Mouse (Mus musculus) hindbrain, embryonic 10.5 days (tissue): ENCODE results near the gene Gm20683. TPM values are rescaled to one million over a fixed set of nuclear protein-coding genes. Genes with fewer than 3 reads are reported as not detected.

Experiments
- DNase-seq: peaks from one replicate; pipeline ENCODE4 v3.0.0-alpha.2; 2017; ENCODE audit warnings: low spot score
- H3K27ac ChIP-seq: fragments of 300-500 bp; sonication (generic); 2 replicates; pipeline ENCODE4 v1.5.1; 2016; ENCODE audit warnings: mild to moderate bottlenecking, moderate library complexity
- H3K27me3 ChIP-seq: fragments of 300-500 bp; sonication (generic); 2 replicates; pipeline ENCODE4 v1.6.1; 2016; ENCODE audit warnings: mild to moderate bottlenecking; ENCODE audit not compliant: poor library complexity, insufficient read depth, severe bottlenecking
- H3K36me3 ChIP-seq: fragments of 300-500 bp; sonication (generic); 2 replicates; pipeline ENCODE4 v1.6.1; 2016; ENCODE audit warnings: mild to moderate bottlenecking, moderate library complexity
- H3K4me1 ChIP-seq: fragments of 300-500 bp; sonication (generic); replicated peaks from 2 replicates; pipeline ENCODE4 v1.6.1; 2016; ENCODE audit warnings: mild to moderate bottlenecking
- H3K4me3 ChIP-seq: fragments of 300-500 bp; sonication (generic); 2 replicates; pipeline ENCODE4 v1.5.1; 2016; ENCODE audit warnings: mild to moderate bottlenecking, moderate library complexity
- H3K9me3 ChIP-seq: fragments of 300-500 bp; sonication (generic); 2 replicates; pipeline ENCODE4 v1.6.1; 2016; ENCODE audit warnings: mild to moderate bottlenecking, moderate library complexity
- WGBS: fragments of 180-500 bp; shearing (Covaris S2); methylation state at CpG from one replicate; pipeline ENCODE4 v1.1.7; 2016; 5-methylcytosine and 5-hydroxymethylcytosine counted together
- polyA plus RNA-seq: library from polyadenylated mRNA; unstranded; fragments of >200 nt; fragmentation: Nextera tagmentation; extraction: Ambion mirVana; gene quantifications from 2 replicates; pipeline ENCODE4 v1.2.1, GENCODE M21; 2016

Gm20683 gene
- polyA plus RNA-seq, 1 experiment from 2014 or later = 3.1 TPM

GRCm38 (mm10) chr17:25827546-25828222, 13.9 kb downstream of the Gm20683 start:
- WGBS = 93% methylated on average over 22 of the region's 22 CpGs
- H3K4me3 ChIP-seq = peak overlapping the region; percentile 26
- no peak for DNase-seq
- H3K36me3 ChIP-seq = peaks cover 60% of the 10 kb centered on the region
- H3K4me1 ChIP-seq = peaks cover 90% of the 10 kb centered on the region
- H3K9me3 ChIP-seq = no peaks in the 10 kb centered on the region
- no peaks in the 10 kb centered on the region for H3K27me3 ChIP-seq
- H3K27ac ChIP-seq = peak overlapping the region; percentile 95; the same call in 1 of the 2 replicates

- peaks cover 87% of the 10 kb centered on the region for H3K4me1 ChIP-seq
These were observed 14.6 kb downstream of the Gm20683 start for GRCm38 (mm10) chr17:25827011-25827410.

GRCm38 (mm10) chr17:25825984-25826570, 15.5 kb downstream of the Gm20683 start:
- whole genome bisulfite sequencing = 97% methylated on average over 27 of the region's 27 CpGs
- Histone ChIP-seq H3K4me1 (peaks cover 78% of the 10 kb centered on the region), H3K27ac (no peak overlapping the region), H3K4me3 (0 out of 2 replicates have a peak overlapping the region, but pooled peaks have one; percentile 76), H3K9me3 (no peaks in the 10 kb centered on the region), H3K27me3 (peaks cover 2% of the 10 kb centered on the region; the same call in 1 of the 2 replicates), H3K36me3 (peaks cover 49% of the 10 kb centered on the region)
- no peak for DNase-seq

More at GRCm38 (mm10) chr17:25827011-25827410, 14.6 kb downstream of the Gm20683 start:
- WGBS = 95% methylated on average over 13 of the region's 13 CpGs
- DNase-seq = no peak
- Histone ChIP-seq H3K9me3 (no peaks in the 10 kb centered on the region), H3K27me3 (no peaks in the 10 kb centered on the region; the same call in 1 of the 2 replicates), H3K27ac (no peak overlapping the region), H3K36me3 (peaks cover 58% of the 10 kb centered on the region), H3K4me3 (0 out of 2 replicates have a peak overlapping the region, but pooled peaks have one; percentile 14)

- H3K27me3 ChIP-seq = peaks cover 10% of the 10 kb centered on the region
These were observed 16.3 kb downstream of the Gm20683 start for GRCm38 (mm10) chr17:25825311-25825710.

GRCm38 (mm10) chr17:25824362-25825142, 17.0 kb downstream of the Gm20683 start:
- WGBS = 71% methylated on average over 17 of the region's 17 CpGs
- H3K27ac ChIP-seq = peak overlapping the region; percentile 88
- H3K9me3 ChIP-seq = no peaks in the 10 kb centered on the region
- DNase-seq = no peak
- H3K27me3 ChIP-seq = peaks cover 17% of the 10 kb centered on the region
- H3K4me1 ChIP-seq = peaks cover 68% of the 10 kb centered on the region
- H3K36me3 ChIP-seq = peaks cover 36% of the 10 kb centered on the region
- H3K4me3 ChIP-seq = peak overlapping the region; percentile 76

More at GRCm38 (mm10) chr17:25825311-25825710, 16.3 kb downstream of the Gm20683 start:
- Histone ChIP-seq H3K9me3 (no peaks in the 10 kb centered on the region), H3K4me3 (peak overlapping the region; percentile 76), H3K4me1 (peaks cover 70% of the 10 kb centered on the region), H3K27ac (no peak overlapping the region), H3K36me3 (peaks cover 41% of the 10 kb centered on the region)
- WGBS = 87% methylated on average over 6 of the region's 6 CpGs
- DNase-seq = no peak

- peak within 1 kb of the TSS; percentile 88 for H3K27ac ChIP-seq
- peaks cover 41% of the 10 kb centered on the region for H3K36me3 ChIP-seq
- H3K4me1 ChIP-seq = peaks cover 66% of the 10 kb centered on the region
- peak within 1 kb of the TSS; percentile 76 for H3K4me3 ChIP-seq
- WGBS = under 1% methylated on average over 18 of the region's 18 CpGs
- peaks cover 28% of the 10 kb centered on the region for H3K27me3 ChIP-seq
- DNase-seq = peak; percentile 80
- no peaks in the 10 kb centered on the region for H3K9me3 ChIP-seq
These were observed 18.1 kb downstream of the Gm20683 start, which contains the start of gene Wdr24 for GRCm38 (mm10) chr17:25823452-25823851. Gene Wdr24, plus strand, starts transcription at chr17:25823627.

GRCm38 (mm10) chr17:25818851-25819780, 22.4 kb downstream of the Gm20683 start:
- H3K36me3 ChIP-seq = peaks cover 30% of the 10 kb centered on the region
- WGBS = 5% methylated on average over 46 of the region's 46 CpGs
- peaks cover 24% of the 10 kb centered on the region for H3K4me1 ChIP-seq
- H3K27me3 ChIP-seq = peaks cover 56% of the 10 kb centered on the region
- DNase-seq = peak; percentile 35
- H3K27ac ChIP-seq = peak overlapping the region; percentile 26; the same call in 1 of the 2 replicates
- peak overlapping the region; percentile 41 for H3K4me3 ChIP-seq
- H3K9me3 ChIP-seq = no peaks in the 10 kb centered on the region

GRCm38 (mm10) chr17:25817662-25818061, 23.9 kb downstream of the Gm20683 start:
- Histone ChIP-seq H3K27me3 (peaks cover 67% of the 10 kb centered on the region), H3K27ac (no peak overlapping the region), H3K36me3 (peaks cover 30% of the 10 kb centered on the region), H3K4me1 (peaks cover 25% of the 10 kb centered on the region), H3K4me3 (no peak overlapping the region), H3K9me3 (no peaks in the 10 kb centered on the region)
- DNase-seq = no peak
- 87% methylated on average over 11 of the region's 11 CpGs for WGBS

- Histone ChIP-seq H3K27ac (no peak overlapping the region), H3K4me3 (peak overlapping the region; percentile 28), H3K9me3 (no peaks in the 10 kb centered on the region), H3K36me3 (peaks cover 22% of the 10 kb centered on the region), H3K4me1 (peaks cover 43% of the 10 kb centered on the region), H3K27me3 (peaks cover 80% of the 10 kb centered on the region)
- DNase-seq = peak; percentile 88
- WGBS = 2% methylated on average over 20 of the region's 20 CpGs
These were observed 28.1 kb downstream of the Gm20683 start for GRCm38 (mm10) chr17:25813471-25813870.

- no peak for DNase-seq
These were observed 30.7 kb downstream of the Gm20683 start for GRCm38 (mm10) chr17:25810890-25811289.

GRCm38 (mm10) chr17:25809606-25810340, 31.8 kb downstream of the Gm20683 start:
- no peaks in the 10 kb centered on the region for H3K9me3 ChIP-seq
- peaks cover 68% of the 10 kb centered on the region for H3K27me3 ChIP-seq
- H3K4me1 ChIP-seq = peaks cover 51% of the 10 kb centered on the region
- no peaks in the 10 kb centered on the region for H3K36me3 ChIP-seq
- H3K4me3 ChIP-seq = peak overlapping the region; percentile 87
- peak; percentile 38 for DNase-seq
- H3K27ac ChIP-seq = peak overlapping the region; percentile 97
- WGBS = 9% methylated on average over 25 of the region's 25 CpGs

More at GRCm38 (mm10) chr17:25810890-25811289, 30.7 kb downstream of the Gm20683 start:
- Histone ChIP-seq H3K27ac (no peak overlapping the region), H3K9me3 (no peaks in the 10 kb centered on the region), H3K4me1 (peaks cover 51% of the 10 kb centered on the region), H3K4me3 (peak overlapping the region; percentile 87), H3K27me3 (peaks cover 68% of the 10 kb centered on the region), H3K36me3 (no peaks in the 10 kb centered on the region)
- 74% methylated on average over 4 of the region's 4 CpGs for WGBS
